Mouse (Mus musculus) hindbrain, embryonic 14.5 days (tissue): Measurements from ENCODE around the gene 1810046K07Rik. TPM values are rescaled to one million over a fixed set of nuclear protein-coding genes. Genes with fewer than 3 reads are reported as not detected.

Source experiments
- ATAC-seq: fragments of 200-750 bp; cut with Nextera tagmentation; 2 replicates; pipeline ENCODE4 v1.8.0; 2017; ENCODE audit warnings: moderate number of reproducible peaks, mild to moderate bottlenecking, moderate TSS enrichment, moderate library complexity; ENCODE audit not compliant: low FRiP score
- DNase-seq: peaks from one replicate; pipeline ENCODE4 v3.0.0-alpha.2; 2015; ENCODE audit warnings: low spot score
- H3K27ac ChIP-seq: fragments of 300-500 bp; sonication (generic); 2 replicates; pipeline ENCODE4 v1.5.1; 2014; ENCODE audit warnings: mild to moderate bottlenecking, moderate library complexity
- H3K27me3 ChIP-seq: fragments of 300-500 bp; sonication (generic); 2 replicates; pipeline ENCODE4 v1.6.1; 2014; ENCODE audit warnings: mild to moderate bottlenecking, low read length, mixed read lengths; ENCODE audit not compliant: control insufficient read depth, insufficient read depth
- H3K36me3 ChIP-seq: fragments of 300-500 bp; sonication (generic); replicated peaks from 2 replicates; pipeline ENCODE4 v1.6.1; 2014; ENCODE audit not compliant: control insufficient read depth, insufficient read depth
- H3K4me1 ChIP-seq: fragments of 300-500 bp; sonication (generic); replicated peaks from 2 replicates; pipeline ENCODE4 v1.6.1; 2014; ENCODE audit warnings: antibody characterized with exemption, low read length, mixed read lengths; ENCODE audit not compliant: control insufficient read depth, insufficient read depth
- H3K4me2 ChIP-seq: fragments of 300-500 bp; sonication (generic); replicated peaks from 2 replicates; pipeline ENCODE4 v1.6.1; 2014; ENCODE audit warnings: mild to moderate bottlenecking, moderate library complexity
- H3K4me3 ChIP-seq: fragments of 300-500 bp; sonication (generic); replicated peaks from 2 replicates; pipeline ENCODE4 v1.5.1; 2014; ENCODE audit warnings: mild to moderate bottlenecking, low read length
- H3K9ac ChIP-seq: fragments of 300-500 bp; sonication (generic); 2 replicates; pipeline ENCODE4 v1.6.1; 2014
- H3K9me3 ChIP-seq: fragments of 300-500 bp; sonication (generic); 2 replicates; pipeline ENCODE4 v1.6.1; 2016; ENCODE audit warnings: low read length; ENCODE audit not compliant: control insufficient read depth
- WGBS: fragments of 180-500 bp; shearing (Covaris S2); extraction: QIAGEN DNeasy Blood & Tissue Kit; methylation state at CpG from one replicate; pipeline ENCODE4 v1.1.7; 2014; 5-methylcytosine and 5-hydroxymethylcytosine counted together
- polyA plus RNA-seq: library from polyadenylated mRNA; unstranded; fragments of >200 nt; fragmentation: Nextera tagmentation; extraction: Ambion mirVana; gene quantifications from 2 replicates; pipeline ENCODE4 v1.2.1, GENCODE M21; 2014

The 1810046K07Rik gene
- polyA plus RNA-seq, 1 experiment from 2014 or later, result not detected

DNA sequence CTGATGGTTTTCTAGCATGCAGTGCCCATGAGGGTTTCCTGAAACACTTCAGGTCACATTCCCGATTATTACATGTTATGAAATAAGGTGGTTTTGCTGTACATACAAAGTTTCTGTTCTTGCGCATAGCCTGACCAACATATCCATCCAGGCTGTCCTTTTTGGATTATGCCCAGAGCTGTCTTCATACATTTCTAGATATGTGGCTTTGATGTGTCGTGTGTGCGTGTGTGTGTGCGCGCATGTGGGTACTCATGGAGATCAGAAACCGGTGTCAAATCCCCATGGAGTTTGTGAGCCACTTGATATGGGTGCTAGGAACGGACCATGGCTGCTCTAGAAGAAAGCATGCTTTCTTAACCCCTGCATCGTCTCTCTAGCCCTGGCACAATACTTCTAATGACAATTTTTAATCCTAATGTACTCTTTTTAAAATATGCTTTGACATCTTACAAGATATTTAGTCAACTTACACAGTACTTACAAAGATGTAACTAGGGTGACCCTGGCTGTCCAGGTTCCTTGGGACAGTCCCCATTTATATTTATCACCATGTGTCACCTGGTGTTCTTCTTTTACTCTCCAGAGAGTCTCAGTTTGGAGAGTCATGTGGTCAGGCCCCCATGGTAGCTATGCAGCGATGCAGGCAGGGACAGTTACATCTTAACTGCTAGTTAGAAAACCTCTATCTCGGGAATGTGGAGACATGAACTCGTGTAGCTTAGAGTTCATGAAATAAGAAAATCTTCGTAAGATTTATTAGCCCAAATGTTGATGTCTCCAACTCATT, 2.9 kb upstream of the 1810046K07Rik start:
- no peak for ATAC-seq
- DNase-seq, result no peak
- 94% methylated on average over 13 of the region's 13 CpGs for WGBS

DNA sequence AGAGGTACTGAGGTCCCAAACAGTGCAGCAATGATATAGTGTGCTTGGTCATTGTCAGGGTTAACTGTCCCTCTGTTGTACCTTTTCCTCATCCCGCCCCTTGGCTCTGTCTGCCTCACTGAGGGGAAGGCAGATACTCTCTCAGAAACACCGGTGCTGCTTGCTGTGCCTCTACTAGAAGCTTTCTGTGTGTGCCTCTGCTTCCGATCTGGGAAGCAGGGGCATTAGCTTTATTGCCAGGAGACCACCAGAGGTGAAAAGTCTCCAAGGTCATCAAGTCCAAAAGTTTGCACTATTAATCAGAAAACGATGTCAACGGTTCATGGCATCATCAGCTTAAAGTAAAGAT, 1.2 kb downstream of the 1810046K07Rik start:
- H3K27ac ChIP-seq, result no peak overlapping the region
- no peak overlapping the region for H3K4me2 ChIP-seq
- 86% methylated on average over 5 of the region's 5 CpGs for WGBS
- DNase-seq (no peak), ATAC-seq (no peak)
- no peak overlapping the region for H3K9ac ChIP-seq
- no peaks in the 10 kb centered on the region for H3K27me3 ChIP-seq
- no peaks in the 10 kb centered on the region for H3K36me3 ChIP-seq
- no peaks in the 10 kb centered on the region for H3K4me1 ChIP-seq
- no peaks in the 10 kb centered on the region for H3K9me3 ChIP-seq
- H3K4me3 ChIP-seq, result no peak overlapping the region

More for the DNA sequence above, 2.9 kb upstream of the 1810046K07Rik start:
- H3K4me2 ChIP-seq, result no peak overlapping the region
- H3K36me3 ChIP-seq, result no peaks in the 10 kb centered on the region
- H3K4me3 ChIP-seq, result no peak overlapping the region
- H3K27ac ChIP-seq, result no peak overlapping the region
- H3K9me3 ChIP-seq, result no peaks in the 10 kb centered on the region
- no peaks in the 10 kb centered on the region for H3K27me3 ChIP-seq
- no peaks in the 10 kb centered on the region for H3K4me1 ChIP-seq
- no peak overlapping the region for H3K9ac ChIP-seq

DNA sequence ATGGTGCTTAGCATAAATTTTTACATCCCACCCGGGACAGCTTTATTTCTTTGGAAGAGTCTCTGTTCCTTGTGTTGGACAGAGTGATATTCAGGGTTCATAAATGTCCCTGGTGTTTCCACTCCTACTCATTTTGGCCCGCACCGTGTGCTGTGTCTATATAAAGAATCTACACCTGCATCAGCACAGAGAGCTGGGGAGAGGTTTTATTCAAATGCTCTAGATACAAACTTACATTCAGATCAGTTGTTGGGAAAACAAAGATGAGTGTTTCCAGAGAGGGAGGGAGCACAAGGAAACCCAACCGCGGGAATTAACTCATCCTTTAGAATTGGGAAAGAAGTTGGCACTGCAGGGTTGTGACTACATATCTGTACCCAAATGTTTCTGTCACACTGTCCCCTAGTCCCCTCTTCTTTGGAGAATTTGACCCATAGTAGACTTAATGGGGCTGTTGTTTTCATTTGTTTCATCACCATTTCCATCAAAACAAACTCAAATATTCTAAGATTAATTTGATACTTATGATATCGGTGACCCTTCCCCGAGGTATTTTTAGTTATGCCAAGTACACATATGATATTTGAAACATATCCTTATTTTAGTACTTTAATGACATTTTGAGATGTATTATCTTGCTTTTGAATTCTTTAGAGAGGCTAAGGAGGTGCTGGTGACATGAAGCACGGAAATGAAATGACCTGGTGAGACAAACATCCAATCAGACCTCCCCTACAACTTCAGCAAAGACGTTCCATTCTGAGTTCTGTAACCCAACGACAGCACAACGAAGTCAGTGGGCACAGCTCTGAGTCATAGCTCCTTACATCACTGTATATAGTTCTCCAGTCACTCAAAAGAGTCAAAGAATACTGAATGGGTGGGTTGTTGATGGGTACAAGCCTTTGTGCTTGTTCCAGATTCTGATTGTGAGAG, 1.8 kb downstream of the 1810046K07Rik start:
- Histone ChIP-seq H3K4me2 (no peak overlapping the region), H3K9me3 (no peaks in the 10 kb centered on the region), H3K4me1 (no peaks in the 10 kb centered on the region), H3K9ac (no peak overlapping the region), H3K4me3 (no peak overlapping the region), H3K27me3 (no peaks in the 10 kb centered on the region), H3K27ac (no peak overlapping the region), H3K36me3 (no peaks in the 10 kb centered on the region)
- ATAC-seq (no peak), DNase-seq (no peak)
- WGBS, result 88% methylated on average over 11 of the region's 11 CpGs

DNA sequence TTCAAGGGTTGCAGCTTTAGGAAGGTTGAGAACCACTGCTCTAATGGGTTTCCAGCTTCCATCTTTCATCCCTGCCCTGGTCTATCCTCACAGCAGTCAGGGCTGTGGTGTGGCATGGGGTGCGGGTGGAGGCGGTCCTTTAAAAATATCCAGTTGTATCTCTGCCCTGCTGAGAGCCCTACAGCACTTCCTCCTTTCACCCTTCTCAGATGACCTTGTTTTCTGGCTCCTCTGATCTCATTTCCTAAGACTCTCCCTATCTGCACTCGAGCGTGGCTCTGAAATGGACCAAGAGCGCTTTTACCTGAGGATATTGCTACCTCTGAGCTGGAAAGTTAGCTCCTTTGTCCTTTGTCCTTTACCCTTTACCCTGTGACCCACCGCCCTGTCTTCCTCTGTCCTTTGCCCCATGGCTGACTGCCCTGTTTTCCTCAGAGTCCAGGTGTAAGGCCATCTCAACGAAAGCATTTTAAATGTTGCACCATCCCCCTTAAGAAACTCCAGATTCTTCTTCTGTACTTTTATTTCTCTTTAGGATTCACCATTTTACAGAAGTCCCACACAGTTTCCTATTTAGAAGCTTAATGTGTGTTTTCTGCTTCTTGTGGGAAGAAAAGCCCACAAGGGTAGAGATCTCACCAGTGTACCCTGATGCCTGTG, 4.2 kb downstream of the 1810046K07Rik start:
- ATAC-seq (no peak), DNase-seq (no peak)
- Histone ChIP-seq H3K27me3 (no peaks in the 10 kb centered on the region), H3K4me3 (no peak overlapping the region), H3K4me2 (no peak overlapping the region), H3K27ac (no peak overlapping the region), H3K9ac (no peak overlapping the region), H3K4me1 (no peaks in the 10 kb centered on the region), H3K9me3 (no peaks in the 10 kb centered on the region), H3K36me3 (no peaks in the 10 kb centered on the region)
- WGBS, result 84% methylated on average over 7 of the region's 7 CpGs

DNA sequence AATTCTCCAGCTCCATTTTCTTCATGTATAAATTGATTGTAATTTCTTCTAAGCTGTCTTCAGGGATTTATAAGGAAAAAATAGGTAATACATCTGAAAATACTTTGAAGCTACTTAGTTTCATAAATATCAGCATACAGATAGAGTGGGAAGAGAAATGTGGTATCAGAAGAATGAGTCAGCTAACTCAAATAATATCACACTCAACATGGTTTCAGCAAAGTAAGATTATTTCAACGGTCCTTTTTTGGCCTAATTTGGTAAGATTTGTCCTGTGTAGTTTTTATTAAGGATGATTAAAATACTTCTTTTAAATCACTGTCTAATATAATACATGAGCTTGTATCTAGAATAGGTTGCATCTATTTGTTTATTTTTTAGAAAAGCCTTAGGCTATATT, 8.6 kb downstream of the 1810046K07Rik start:
- H3K27me3 ChIP-seq, result no peaks in the 10 kb centered on the region
- H3K36me3 ChIP-seq, result no peaks in the 10 kb centered on the region
- no peaks in the 10 kb centered on the region for H3K4me1 ChIP-seq
- no peak overlapping the region for H3K9ac ChIP-seq
- H3K4me3 ChIP-seq, result no peak overlapping the region
- 94% methylated on average over 1 of the region's 1 CpGs for WGBS
- H3K4me2 ChIP-seq, result no peak overlapping the region
- DNase-seq, result no peak
- no peaks in the 10 kb centered on the region for H3K9me3 ChIP-seq
- no peak overlapping the region for H3K27ac ChIP-seq
- no peak for ATAC-seq

DNA sequence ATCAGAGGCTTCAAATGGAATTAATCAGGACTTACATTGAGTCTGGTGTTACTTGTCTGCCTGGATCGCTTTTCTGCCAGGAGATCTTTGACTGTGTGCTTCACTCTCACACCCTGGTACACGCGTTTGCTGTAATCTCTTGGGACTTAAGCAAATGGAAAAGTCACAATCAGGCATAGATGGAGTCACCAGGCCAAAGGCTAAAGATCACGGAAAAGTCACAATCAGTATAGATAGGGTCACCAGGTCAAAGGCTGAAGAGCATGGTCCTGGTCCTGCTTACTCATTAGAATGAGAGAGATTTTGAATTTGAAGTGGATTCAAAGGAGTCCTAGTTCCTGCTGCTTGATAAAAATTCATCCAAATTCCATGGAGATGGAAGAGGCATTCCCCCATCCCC, 10.5 kb downstream of the 1810046K07Rik start:
- H3K9me3 ChIP-seq, result no peaks in the 10 kb centered on the region
- ATAC-seq, result no peak
- 73% methylated on average over 4 of the region's 4 CpGs for WGBS

DNA sequence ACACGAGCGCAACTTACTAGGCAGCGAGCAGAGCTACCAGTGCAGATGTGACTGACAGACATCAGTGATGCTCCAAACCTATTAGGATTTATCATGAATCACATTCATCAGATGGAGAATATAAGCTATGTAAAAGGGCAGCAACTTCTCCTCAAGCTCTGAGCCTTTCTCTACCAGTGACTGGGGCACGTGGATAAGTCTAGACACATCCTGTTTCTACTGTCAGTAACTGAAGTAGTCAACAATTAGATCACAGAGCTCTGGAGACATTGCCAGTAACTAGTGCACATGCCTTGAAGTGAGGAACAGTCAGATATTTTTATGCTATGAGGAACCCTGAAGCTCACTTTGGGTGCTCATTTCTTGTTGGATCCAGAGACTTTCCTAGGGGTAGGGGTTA, 11.4 kb downstream of the 1810046K07Rik start:
- Histone ChIP-seq H3K9me3 (no peaks in the 10 kb centered on the region), H3K36me3 (no peaks in the 10 kb centered on the region), H3K4me3 (no peak overlapping the region), H3K4me1 (no peaks in the 10 kb centered on the region), H3K27me3 (no peaks in the 10 kb centered on the region), H3K27ac (no peak overlapping the region), H3K4me2 (no peak overlapping the region), H3K9ac (no peak overlapping the region)
- ATAC-seq (no peak), DNase-seq (no peak)
- 90% methylated on average over 4 of the region's 4 CpGs for WGBS

More for the DNA sequence above, 10.5 kb downstream of the 1810046K07Rik start:
- Histone ChIP-seq H3K4me1 (no peaks in the 10 kb centered on the region), H3K27me3 (no peaks in the 10 kb centered on the region), H3K4me3 (no peak overlapping the region), H3K36me3 (no peaks in the 10 kb centered on the region), H3K4me2 (no peak overlapping the region), H3K9ac (no peak overlapping the region), H3K27ac (no peak overlapping the region)
- DNase-seq, result no peak

DNA sequence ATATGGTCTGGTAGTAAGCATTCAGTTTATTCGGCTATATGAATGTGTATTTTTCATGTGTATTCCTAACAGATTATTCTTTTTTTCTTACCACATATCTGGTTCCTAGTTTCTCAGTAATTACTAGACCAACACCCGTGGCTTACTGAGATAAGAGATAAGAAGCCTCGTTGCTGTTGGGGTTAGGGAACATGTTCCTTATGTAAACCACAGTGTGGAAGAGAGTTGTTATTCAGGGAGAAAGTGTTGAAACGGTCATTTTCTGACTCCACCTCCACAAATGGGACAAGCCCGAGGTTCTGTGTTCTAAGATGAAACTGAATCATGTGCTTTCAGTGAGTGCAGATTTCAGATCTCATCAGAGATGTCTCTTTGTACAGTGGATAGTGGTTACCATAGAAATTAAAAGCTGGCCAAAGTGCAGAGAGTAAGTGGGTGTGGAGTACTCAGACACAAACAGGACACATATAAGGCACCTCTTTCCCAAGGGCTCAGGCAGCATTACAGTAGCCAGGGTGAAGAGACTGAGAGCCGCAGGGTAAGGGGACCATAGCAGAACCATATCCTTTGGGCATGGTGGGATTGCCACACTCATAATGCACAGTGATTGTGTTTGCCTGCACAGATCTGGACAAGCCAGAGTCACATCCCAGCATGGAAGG, 13.2 kb downstream of the 1810046K07Rik start:
- ATAC-seq, result no peak
- no peak overlapping the region for H3K4me2 ChIP-seq
- H3K4me3 ChIP-seq, result no peak overlapping the region
- H3K36me3 ChIP-seq, result no peaks in the 10 kb centered on the region
- no peak overlapping the region for H3K27ac ChIP-seq
- WGBS, result 86% methylated on average over 6 of the region's 6 CpGs
- no peak overlapping the region for H3K9ac ChIP-seq
- no peaks in the 10 kb centered on the region for H3K9me3 ChIP-seq
- H3K4me1 ChIP-seq, result no peaks in the 10 kb centered on the region
- DNase-seq, result no peak
- H3K27me3 ChIP-seq, result no peaks in the 10 kb centered on the region
